Mouse (Mus musculus): ENCODE data around the gene Acy3.
"Not testable (repeated sequence)": the region's sequence is repeated elsewhere in the genome, so short reads cannot be mapped to it uniquely, and the experiment has no call there.

Acy3 gene

DNA sequence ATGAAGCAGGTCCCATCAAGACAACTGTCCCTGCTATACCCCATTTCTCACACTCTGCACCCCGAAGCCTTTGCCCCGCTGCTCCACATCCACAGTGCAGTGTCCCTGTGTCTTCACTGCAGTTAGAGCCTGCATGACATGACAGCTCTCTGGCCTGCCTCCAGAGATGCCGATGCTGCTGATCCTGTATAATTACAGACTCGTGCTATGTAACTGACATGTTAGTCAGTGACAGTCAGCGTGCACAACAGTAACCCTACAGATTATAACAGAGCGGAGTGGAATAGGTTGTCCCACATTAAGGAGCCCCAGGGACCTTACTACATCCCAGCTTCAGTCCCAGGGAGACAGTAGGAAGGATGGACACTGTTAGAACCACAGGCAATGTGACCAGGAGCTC lies 11.8 kb upstream of the Acy3 start:
- not testable (repeated sequence) for DNase-seq (ENCODE audit: low read depth)

DNA sequence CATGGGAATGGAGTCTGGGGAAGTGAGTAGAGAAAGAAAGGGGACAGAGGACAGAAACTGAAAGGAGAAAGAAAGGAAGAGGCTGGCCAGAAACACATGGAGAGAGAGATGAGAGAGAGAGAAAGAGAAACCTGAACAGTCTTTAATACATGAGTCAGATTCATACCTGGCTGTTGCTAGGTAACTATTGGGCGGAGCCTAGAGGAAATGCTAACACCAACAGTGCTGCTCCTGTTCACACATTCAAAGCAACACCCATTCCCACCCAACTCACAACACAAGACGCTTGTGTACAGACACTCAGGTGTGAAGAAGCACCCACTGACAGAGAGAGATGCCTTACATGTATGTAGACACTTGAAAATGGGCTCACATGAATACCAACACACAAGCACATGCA lies 10.5 kb upstream of the Acy3 start:
- no peak for DNase-seq (ENCODE audit: low read depth)

DNA sequence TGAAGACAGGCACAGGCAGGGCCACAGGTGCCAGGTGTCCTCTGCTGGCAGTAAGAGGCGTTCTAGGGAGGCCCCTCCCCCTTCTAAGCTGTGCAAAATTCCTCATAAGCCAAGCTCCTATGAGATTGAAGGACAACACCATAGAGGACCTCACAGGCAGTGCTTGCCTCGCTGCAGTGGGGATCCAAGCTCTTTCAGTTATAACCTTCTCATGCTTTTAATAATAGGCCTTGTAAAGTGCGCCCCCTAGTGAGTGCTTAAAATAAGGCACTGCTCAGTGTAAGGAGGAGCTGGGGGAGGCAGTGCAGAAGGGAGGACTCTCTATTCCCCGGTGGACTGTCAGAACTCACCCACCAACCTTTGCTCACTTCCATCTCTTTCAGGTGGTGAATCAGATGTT lies 6.1 kb upstream of the Acy3 start:
- peak; percentile 91 for DNase-seq (ENCODE audit: low read depth)

DNA sequence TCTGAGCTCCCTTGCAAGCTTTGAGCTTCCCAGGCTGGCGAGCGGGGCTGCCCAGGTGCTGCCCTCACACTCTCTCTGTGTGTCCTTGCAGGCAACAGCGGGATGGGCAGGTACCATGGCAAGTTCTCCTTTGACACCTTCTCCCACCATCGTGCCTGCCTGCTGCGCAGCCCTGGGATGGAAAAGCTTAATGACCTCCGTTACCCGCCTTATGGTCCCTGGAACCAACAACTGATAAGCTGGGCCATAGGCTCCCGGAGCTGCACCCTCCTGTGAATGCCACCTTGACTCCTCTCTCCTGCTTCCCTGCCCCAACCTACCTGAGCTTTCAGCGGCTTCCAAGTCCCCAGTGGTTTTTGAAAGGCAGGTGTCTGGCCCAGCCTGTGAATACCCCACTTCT lies 5.5 kb upstream of the Acy3 start:
- no peak for DNase-seq (ENCODE audit: low read depth)

DNA sequence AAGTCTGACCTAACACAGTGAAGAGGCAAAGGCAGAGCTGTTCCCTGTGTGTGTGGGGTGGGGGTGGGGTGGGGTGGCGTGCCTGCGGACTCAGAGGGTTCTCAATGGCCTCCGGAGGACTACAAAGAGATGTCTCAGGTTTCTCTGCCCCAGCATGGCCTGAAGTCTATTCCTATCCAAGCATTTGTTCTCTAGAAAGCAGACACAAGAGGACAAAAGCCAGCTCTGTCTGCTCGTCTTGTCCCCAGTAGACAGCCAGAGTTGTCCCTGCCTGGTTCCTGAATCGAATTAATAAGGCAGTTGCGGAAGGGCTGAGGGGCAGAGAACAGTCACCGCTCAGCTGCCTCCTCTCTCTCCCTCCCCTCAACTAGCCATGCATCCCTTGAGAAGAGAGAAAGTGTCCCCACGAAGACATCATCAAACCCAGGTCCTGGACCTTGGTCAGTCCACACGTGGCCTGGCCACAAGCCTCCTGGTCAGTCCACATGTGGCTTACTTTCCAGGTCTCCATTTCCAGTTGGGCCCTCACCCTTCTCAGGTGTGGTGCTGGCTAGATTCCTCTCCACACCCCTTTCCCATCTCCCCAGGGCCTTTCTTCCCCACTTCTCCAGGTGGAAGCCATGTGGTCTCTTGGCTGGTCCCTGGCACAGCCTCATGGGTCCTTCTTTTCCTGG lies 2.7 kb upstream of the Acy3 start:
- no peak for DNase-seq (ENCODE audit: low read depth)

DNA sequence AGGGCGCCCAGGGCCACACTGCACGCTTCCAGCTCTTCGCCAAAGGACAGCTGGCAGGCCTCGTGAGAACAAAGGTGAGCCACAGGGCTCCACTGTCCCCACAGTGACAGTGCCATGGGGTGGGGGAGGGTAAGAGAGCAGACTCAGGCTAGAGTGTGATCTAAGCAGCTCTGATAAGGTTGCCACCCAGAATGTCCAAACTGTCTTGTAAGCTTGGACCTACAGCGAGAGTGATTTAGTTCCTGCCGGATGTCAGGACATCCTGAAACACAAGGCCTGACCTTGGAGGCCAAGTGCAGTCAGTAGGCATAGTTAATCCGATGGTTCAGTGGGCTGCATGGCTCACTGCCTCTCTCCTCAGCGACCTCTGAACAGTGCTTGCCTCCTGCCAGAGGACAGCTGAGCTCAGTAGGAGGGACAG lies 1.1 kb upstream of the Acy3 start:
- DNase-seq (ENCODE audit: low read depth): no peak

DNA sequence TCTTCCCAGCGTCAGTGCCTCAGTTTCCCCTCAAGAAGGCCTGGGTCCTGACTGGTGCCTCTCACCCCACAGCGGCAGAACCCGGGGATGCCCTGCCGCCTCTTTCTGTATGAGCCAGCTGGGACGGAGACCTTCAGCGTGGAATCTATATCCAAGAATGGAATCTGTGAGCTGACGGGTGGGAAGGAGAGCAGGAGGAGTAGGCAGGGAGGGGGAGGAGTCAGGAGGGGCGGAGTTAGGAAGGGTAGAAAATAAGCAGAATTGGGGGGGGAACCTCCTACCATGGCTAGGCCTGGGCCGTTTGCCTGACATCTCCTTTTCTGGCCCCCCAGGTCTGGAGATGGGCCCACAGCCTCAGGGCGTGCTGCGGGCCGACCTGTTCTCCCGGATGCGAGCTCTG lies 1.7 kb downstream of the Acy3 start:
- no peak for DNase-seq (ENCODE audit: low read depth)

DNA sequence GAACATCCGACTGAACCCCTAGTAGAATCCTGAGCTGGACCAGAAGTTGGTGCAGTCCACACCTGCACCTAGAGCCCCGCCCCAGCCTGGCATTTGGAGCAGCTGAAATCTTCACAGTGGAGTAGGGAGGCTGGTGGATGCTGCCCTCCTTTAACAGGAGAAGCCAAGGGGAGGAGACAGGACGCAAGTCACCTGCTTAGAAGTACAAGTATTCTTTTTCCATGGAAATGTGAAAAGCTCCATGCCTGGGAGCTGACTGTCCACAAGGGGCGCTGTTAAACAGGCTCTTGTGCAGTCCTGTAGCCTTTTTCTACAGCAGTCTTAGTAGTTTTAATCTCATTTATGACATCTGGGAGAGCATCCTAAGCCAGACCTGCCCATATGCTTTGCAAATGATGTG lies 2.4 kb downstream of the Acy3 start:
- DNase-seq (ENCODE audit: low read depth): no peak

DNA sequence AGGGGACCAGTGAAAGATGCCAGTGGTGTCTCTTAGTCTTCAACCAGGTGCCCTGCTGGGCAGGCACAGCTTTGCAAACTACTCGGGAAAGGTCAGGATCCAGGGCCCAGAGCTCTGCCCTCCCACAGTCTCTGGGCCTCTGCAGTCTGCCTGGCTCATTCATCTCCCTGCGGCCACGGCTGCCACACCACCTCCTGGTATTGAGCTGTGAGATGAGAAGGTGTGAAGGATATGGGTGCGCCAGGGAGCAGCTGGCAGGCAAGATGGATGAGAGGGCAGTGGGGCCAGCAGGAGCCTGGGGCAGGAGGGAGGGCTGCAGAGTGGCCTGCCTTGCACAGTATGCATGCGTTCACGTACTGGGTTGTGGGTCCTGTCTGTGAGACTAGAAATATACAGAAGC lies 4.4 kb downstream of the Acy3 start:
- no peak for DNase-seq (ENCODE audit: low read depth)

DNA sequence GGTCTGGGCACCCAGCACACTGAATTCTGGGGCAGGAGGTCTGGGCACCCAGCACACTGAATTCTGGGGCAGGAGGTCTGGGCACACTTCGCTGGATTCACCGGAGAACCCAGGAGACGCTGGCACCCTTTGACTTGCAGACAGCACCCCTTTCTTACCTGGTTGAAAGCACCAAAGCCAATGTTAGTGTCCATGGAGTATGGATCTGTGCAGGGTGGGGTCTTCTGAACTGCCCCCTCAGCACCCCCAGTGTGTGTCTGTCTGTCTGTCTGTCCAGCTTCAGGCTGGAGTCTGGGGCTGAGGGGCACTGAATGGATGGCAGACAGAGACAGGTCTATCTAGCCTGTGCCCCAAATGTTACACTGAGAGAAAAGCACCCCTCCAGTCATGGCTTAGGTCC lies 5.2 kb downstream of the Acy3 start:
- DNase-seq (ENCODE audit: low read depth): no peak

DNA sequence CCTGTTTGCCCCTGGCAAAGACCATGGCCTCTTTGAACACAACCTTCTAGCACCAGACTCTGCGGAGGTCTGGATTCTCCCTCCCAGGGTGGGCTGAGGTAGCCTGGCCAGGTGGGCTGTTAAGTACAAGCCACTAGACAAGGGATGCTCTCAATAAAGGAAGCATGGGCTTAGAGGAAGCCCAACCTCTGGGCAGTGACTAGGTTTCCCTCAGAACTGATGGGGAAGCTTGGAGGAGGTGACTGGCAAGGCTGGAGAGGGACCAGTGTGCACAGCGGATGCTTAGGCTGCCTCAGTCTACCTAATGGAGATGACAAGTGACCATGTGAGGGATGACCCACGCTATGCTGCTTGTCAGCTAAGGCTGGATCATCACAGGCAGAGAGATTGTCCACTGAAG lies 5.6 kb downstream of the Acy3 start:
- DNase-seq (ENCODE audit: low read depth): no peak

DNA sequence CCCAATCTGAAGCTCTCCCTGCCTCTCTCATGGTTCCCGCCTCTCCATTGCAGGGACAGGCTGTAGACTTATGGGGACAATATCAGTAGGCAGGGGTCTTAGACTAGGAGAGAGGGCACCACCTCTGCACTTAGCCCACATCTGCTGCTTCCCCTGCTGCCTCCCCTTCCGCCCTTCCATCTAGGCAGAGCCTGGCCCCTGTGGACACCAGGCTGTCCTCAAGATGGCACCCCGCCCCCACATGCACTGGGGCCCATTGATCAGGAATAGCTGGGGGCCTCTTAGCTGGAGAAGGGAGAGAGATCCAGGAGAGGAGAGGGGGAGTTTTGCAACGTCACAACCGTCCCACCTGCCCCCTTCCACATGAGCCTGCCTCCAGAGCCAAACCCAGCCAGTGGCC lies 6.0 kb downstream of the Acy3 start, which contains the start of gene Tbx10:
Gene Tbx10, plus strand, starts transcription at position 337 of the 400 bp plus-strand sequence.
- DNase-seq (ENCODE audit: low read depth): no peak

DNA sequence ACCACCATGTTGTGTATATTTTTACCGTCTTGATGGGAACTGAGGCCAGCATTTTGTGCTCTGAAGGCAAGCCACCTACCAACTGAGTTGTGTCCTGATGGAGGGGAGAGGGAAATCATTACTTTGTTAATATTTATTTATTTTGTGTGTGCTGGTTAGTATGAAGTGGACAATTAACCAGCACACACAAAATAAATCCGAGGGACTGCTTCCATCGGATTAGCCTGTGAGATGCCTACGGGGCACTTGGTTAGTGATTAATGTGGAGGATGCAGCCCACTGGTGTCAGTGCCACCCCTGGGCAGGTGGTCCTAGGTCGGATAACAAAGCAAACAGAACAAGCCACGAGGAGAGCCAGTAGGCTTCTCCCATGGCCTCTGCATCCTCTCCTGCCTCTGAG lies 8.6 kb downstream of the Acy3 start:
- DNase-seq (ENCODE audit: low read depth): no peak

DNA sequence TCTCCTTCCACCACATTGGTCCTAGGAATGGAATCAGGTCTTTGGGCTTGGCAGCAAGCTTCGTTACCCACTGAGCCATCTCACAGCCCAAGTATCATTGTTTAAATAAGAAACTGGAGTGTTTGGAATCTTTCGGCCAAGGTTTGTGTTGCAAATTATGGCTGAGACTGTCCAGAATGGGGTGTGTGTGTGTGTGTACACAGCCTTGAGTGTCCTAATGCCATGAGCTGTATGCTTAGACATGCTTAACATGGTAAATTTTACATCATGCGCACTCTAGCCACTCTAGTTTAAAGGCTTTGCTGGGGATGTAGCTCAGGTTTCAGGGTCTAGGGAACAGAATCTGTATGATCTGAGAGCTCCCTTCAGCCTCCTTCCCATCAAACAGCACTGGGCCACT lies 9.1 kb downstream of the Acy3 start:
- DNase-seq (ENCODE audit: low read depth): no peak

DNA sequence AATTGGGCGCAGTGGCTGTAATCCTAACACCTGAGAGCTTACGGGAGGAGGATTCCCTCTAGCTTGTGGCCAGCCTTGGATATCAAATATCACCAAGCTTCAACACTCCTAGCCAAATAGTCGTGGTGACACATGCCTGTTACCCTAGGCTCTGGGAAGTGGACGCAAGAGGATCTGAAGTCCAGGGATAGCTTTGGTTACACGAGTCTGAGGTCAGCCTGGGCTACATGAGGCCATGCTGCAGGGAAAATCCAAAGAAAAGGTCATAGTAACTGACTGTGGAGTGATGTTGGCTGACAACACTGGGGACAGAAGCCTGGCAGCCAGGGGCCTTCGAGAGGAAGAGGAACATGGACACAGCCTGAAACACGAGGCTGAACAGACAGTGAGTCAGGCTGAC lies 9.7 kb downstream of the Acy3 start:
- DNase-seq (ENCODE audit: low read depth): no peak

DNA sequence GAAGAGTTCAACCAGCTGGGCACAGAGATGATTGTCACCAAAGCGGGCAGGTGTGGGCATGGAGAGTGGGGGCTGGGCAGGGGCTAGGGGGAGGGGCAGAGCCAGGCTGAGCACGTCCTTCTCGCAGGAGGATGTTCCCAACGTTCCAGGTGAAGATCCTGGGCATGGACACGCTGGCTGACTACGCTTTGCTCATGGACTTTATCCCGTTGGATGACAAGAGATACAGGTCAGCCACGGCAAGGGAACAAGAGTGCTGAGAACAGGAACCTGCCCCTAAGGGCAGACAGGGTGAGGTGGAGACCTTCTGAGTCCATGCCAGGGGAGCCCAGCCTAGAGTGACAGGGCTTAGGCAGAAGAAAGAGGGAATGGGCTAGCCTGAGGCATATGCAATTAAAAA lies 10.4 kb downstream of the Acy3 start:
- no peak for DNase-seq (ENCODE audit: low read depth)

DNA sequence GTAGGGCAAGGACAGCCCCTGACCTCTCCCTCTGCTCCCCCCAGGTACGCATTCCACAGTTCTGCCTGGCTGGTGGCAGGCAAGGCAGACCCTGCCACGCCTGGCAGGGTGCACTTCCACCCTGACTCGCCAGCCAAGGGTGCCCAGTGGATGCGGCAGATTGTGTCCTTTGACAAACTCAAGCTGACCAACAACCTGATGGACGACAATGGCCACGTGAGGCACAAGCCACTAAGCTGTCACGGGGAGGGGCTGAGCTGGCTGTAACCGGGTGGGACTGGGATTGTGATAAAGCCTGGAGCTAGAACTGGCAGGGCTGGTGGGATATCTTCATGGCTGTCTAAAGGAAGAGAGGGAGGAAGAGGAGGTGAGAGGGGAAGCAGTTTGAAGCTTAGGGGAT lies 10.9 kb downstream of the Acy3 start:
- DNase-seq (ENCODE audit: low read depth): no peak

DNA sequence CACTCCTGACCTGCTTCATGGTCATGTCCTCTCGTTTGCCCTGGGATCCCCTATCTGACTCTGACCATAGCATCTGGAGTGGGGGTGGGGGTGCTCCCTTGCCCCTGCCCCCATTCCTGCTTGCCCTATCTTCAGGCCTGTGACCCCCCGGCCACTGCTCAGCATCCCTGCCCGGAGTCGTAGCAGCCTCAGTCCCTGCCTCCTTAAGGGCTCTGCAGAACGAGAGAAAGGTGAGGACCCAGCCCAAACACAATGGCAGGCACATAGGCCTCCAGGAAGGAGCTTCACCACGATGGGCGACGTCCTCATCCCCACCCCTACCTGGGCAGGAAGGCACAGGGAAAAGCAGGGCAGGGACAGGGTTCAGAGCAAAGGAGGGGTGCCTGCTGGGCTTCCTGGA lies 12.0 kb downstream of the Acy3 start:
- DNase-seq (ENCODE audit: low read depth): no peak

DNA sequence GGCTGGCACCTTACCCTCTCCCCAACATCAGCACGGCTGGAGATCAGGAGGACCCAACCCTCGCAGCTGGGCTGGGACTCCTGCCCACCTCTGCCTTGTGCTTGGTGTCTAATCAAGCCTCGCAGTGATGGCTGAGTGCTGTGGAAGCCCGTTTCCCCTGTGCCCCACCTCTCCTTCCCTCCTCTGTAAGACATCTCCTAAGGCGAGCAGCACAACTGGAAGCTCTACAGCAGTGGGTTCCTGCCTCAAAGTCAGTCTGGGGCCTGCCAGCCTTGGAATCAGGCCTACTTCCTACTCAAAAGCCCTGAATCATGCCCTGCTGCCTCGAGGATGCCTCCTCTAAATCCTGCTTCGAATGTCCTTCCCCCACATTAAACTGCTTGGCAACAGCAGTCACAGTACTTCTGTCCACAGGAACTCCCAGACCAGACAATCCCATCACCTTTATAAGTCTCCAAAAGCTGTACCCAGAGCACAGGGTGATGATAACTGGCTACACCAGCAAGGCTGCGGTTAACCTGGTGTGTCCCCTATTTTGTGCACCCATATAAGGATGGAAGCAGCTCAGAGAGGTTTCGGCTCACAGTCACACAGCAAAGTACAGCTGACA lies 12.9 kb downstream of the Acy3 start:
- no peak for DNase-seq (ENCODE audit: low read depth)

DNA sequence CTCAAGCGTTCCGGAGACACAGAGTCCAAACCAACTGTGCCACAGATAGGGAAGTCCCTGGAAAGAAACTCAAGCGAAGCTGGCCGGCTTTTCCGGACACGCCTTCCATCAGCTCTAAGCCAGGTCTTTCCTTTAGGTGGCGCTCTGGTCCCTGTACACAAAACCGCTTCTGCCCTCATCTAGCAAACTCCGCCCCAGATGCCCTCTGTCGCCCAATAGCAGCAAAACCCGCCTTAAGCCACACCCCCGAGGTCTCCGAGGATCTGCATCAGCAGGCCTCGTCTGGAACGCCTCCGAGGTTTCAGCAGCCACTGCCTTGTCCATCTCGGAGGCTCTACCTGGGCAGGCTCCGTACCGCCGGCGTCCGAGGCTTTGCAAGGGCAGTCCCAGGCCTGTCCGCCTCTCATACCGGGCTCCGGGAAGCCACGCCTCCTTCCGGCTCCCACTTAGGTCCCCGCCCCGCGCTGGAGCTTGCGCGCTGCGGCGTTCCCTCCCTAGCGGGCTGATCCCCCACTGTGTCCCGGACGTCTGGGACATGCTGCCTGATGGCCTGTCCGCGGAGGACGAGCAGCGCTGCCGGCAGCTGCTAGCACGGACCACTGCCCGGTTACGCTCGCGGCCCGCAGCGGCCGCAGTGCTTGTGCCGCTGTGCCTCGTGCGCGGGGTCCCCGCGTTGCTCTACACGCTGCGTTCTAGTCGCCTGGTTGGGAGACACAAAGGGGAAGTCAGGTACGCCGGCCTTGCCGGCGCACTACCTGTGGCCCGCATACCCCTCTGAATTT lies 13.9 kb downstream of the Acy3 start, which contains the start of the genes Nudt8 and Gm49405:
Gene Nudt8, plus strand, starts transcription at position 462 of the 782 bp plus-strand sequence.
Gene Gm49405, plus strand, starts transcription at position 508 of the 782 bp plus-strand sequence.
- DNase-seq (ENCODE audit: low read depth): peak; percentile 98

DNA sequence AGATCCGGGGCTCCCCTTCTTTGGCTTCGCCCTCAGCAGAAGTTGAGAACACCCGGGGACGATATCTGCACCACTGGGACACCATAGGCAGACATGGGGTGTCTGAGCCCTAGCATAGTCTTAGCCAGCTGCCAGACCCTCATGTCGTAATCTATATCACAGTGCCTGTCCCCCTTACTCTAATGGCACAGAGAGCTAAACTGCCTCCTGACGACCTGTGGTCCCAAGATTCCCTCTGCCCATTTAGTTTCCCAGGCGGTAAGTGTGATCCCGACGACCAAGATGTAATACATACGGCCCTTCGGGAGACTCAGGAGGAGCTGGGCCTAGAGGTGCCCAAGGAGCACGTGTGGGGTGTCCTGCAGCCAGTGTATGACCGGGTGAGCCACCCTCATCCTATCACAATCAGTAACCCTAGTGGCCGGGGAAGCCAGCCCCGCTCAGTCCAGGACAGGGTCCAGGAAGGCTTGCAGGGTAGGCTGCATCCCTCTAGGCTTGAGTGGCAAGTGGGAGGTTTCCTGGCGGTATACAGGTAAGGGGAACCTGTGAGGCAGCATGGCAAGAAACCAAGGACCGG lies 14.7 kb downstream of the Acy3 start:
- no peak for DNase-seq (ENCODE audit: low read depth)

DNA sequence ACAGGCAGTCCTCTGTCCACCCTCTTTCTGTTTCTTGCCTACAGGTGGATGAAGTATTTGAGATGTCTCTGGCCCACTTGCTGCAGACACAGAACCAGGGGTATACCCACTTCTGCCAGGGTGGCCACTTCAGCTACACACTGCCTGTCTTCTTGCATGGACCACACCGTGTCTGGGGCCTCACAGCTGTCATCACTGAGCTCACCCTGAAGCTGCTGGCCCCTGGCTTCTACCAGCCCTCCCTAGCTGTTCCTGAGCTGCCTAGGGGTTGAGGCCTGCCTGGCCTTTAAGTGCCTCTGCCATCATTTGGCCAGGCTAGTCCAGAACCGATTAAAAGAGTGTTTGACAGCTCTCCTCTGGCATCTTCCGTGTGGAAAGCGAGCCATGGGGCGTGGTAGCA lies 15.4 kb downstream of the Acy3 start:
- no peak for DNase-seq (ENCODE audit: low read depth)

DNA sequence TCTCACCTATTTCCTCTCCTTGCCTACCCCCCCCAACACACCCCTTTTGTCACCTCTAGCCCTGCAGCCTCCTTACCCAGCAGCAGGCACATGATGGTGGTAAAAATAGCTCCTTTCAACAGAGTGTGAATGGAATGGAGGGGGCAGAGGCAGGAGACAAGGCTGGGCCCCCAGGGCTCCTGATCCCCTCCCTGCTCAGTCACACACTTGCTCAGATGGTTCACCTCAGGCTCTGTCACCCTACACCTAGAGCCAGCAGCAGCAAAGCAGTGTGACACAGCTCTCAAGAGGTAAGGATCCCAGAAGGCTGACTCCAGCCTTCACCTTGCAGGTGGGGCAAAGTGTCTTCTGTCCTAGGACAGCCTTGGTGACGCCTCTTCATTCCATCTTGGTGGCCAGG lies 16.7 kb downstream of the Acy3 start, which contains the start of gene Doc2g:
Gene Doc2g, plus strand, starts transcription at position 202 of the 400 bp plus-strand sequence.
- DNase-seq (ENCODE audit: low read depth): no peak

Measured in c-Kit-positive CD71-negative TER-119-negative erythroid progenitor cells, embryonic 14.5 days (primary cell).